Mouse (Mus musculus): ENCODE results near the gene Mapre3. TPM values are rescaled to one million over a fixed set of nuclear protein-coding genes. Genes with fewer than 3 reads are reported as not detected.
A peak's percentile ranks its signal among the peaks of the same experiment; 100 is the strongest.
"Not testable (repeated sequence)": the region's sequence is repeated elsewhere in the genome, so short reads cannot be mapped to it uniquely, and the experiment has no call there.

Gene Mapre3
- total and polyA plus RNA-seq, 3 experiments: 0.27 TPM; not detected in 2

GRCm38 (mm10) chr5:30869405-30870130 lies 55.1 kb downstream of the Mapre3 start:
- Histone ChIP-seq H3K4me3 (ENCODE audit: low read depth, low read length) (peak overlapping the region; percentile 88), H3K27me3 (ENCODE audit: insufficient read depth, low read length) (peaks cover 10% of the 10 kb centered on the region), H3K9me3 (replicated peaks) (no peaks in the 10 kb centered on the region), H3K4me1 (ENCODE audit: insufficient read depth, low read depth, low read length) (peaks cover 34% of the 10 kb centered on the region), H3K36me3 (replicated peaks) (peaks cover 40% of the 10 kb centered on the region)
- ATAC-seq (ENCODE audit: extremely low read depth, insufficient number of reproducible peaks, low FRiP score, poor library complexity, severe bottlenecking): peak; percentile 63
- peak; percentile 94 for DNase-seq (ENCODE audit: low spot score)
- no peak for TF ChIP-seq CTCF (IDR thresholded peaks at IDR 0.05; ENCODE audit: low read depth, low read length)
- TF ChIP-seq GATA1 (IDR thresholded peaks at IDR 0.05; ENCODE audit: borderline replicate concordance, low read length): no peak
- TF ChIP-seq POLR2AphosphoS5 (IDR thresholded peaks at IDR 0.05; ENCODE audit: insufficient replicate concordance, low read depth, low read length): no peak
- no peak for TF ChIP-seq GATA2 (IDR thresholded peaks at IDR 0.05; ENCODE audit: borderline replicate concordance, low read depth, low read length)
- TF ChIP-seq TAL1 (conservative IDR thresholded peaks at IDR 0.05; ENCODE audit: low read depth, low read length): no peak

- H3K36me3 ChIP-seq (replicated peaks): peaks cover 45% of the 10 kb centered on the region
- ATAC-seq (ENCODE audit: extremely low read depth, insufficient number of reproducible peaks, low FRiP score, poor library complexity, severe bottlenecking) (no peak), DNase-seq (ENCODE audit: low spot score) (no peak)
- H3K4me1 ChIP-seq (ENCODE audit: insufficient read depth, low read depth, low read length): peaks cover 34% of the 10 kb centered on the region
- H3K9me3 ChIP-seq (replicated peaks): no peaks in the 10 kb centered on the region
- H3K4me3 ChIP-seq (ENCODE audit: low read depth, low read length): peak overlapping the region; percentile 88
- peaks cover 5% of the 10 kb centered on the region for H3K27me3 ChIP-seq (ENCODE audit: insufficient read depth, low read length)
- no peak for TF ChIP-seq CTCF (IDR thresholded peaks at IDR 0.05; ENCODE audit: low read depth, low read length)
Observed at GRCm38 (mm10) chr5:30870131-30870406, 55.6 kb downstream of the Mapre3 start.

GRCm38 (mm10) chr5:30872574-30872973 lies 58.1 kb downstream of the Mapre3 start:
- no peak overlapping the region for H3K4me3 ChIP-seq (ENCODE audit: low read depth, low read length)
- H3K36me3 ChIP-seq (replicated peaks): peaks cover 70% of the 10 kb centered on the region
- peaks cover 28% of the 10 kb centered on the region for H3K4me1 ChIP-seq (ENCODE audit: insufficient read depth, low read depth, low read length)
- no peak for DNase-seq (ENCODE audit: low spot score)
- no peak for ATAC-seq (ENCODE audit: extremely low read depth, insufficient number of reproducible peaks, low FRiP score, poor library complexity, severe bottlenecking)
- H3K9me3 ChIP-seq (replicated peaks): no peaks in the 10 kb centered on the region
- TF ChIP-seq CTCF (IDR thresholded peaks at IDR 0.05; ENCODE audit: low read depth, low read length): no peak
- no peak for TF ChIP-seq GATA2 (IDR thresholded peaks at IDR 0.05; ENCODE audit: borderline replicate concordance, low read depth, low read length)
- no peak for TF ChIP-seq GATA1 (IDR thresholded peaks at IDR 0.05; ENCODE audit: borderline replicate concordance, low read length)
- no peak for TF ChIP-seq POLR2AphosphoS5 (IDR thresholded peaks at IDR 0.05; ENCODE audit: insufficient replicate concordance, low read depth, low read length)
- H3K27me3 ChIP-seq (ENCODE audit: insufficient read depth, low read length): no peaks in the 10 kb centered on the region

GRCm38 (mm10) chr5:30874365-30874764 lies 59.9 kb downstream of the Mapre3 start:
- Histone ChIP-seq H3K4me3 (ENCODE audit: low read depth, low read length) (no peak overlapping the region), H3K9me3 (replicated peaks) (no peaks in the 10 kb centered on the region), H3K4me1 (ENCODE audit: insufficient read depth, low read depth, low read length) (peaks cover 21% of the 10 kb centered on the region), H3K36me3 (replicated peaks) (peaks cover 83% of the 10 kb centered on the region), H3K27me3 (ENCODE audit: insufficient read depth, low read length) (no peaks in the 10 kb centered on the region)
- ATAC-seq (ENCODE audit: extremely low read depth, insufficient number of reproducible peaks, low FRiP score, poor library complexity, severe bottlenecking) (no peak), DNase-seq (ENCODE audit: low spot score) (no peak)
- TF ChIP-seq GATA1 (IDR thresholded peaks at IDR 0.05; ENCODE audit: borderline replicate concordance, low read length) (no peak), CTCF (IDR thresholded peaks at IDR 0.05; ENCODE audit: low read depth, low read length) (no peak), TAL1 (conservative IDR thresholded peaks at IDR 0.05; ENCODE audit: low read depth, low read length) (no peak), POLR2AphosphoS5 (IDR thresholded peaks at IDR 0.05; ENCODE audit: insufficient replicate concordance, low read depth, low read length) (no peak), GATA2 (IDR thresholded peaks at IDR 0.05; ENCODE audit: borderline replicate concordance, low read depth, low read length) (no peak)

- Histone ChIP-seq H3K9me3 (replicated peaks) (no peaks in the 10 kb centered on the region), H3K4me1 (ENCODE audit: insufficient read depth, low read depth, low read length) (no peaks in the 10 kb centered on the region; the same call in 1 of the 2 replicates), H3K4me3 (ENCODE audit: low read depth, low read length) (no peak overlapping the region), H3K27me3 (ENCODE audit: insufficient read depth, low read length) (no peaks in the 10 kb centered on the region), H3K36me3 (replicated peaks) (peaks cover 53% of the 10 kb centered on the region)
- ATAC-seq (ENCODE audit: extremely low read depth, insufficient number of reproducible peaks, low FRiP score, poor library complexity, severe bottlenecking) (no peak), DNase-seq (ENCODE audit: low spot score) (no peak)
- TF ChIP-seq TAL1 (conservative IDR thresholded peaks at IDR 0.05; ENCODE audit: low read depth, low read length) (no peak), GATA1 (IDR thresholded peaks at IDR 0.05; ENCODE audit: borderline replicate concordance, low read length) (no peak), POLR2AphosphoS5 (IDR thresholded peaks at IDR 0.05; ENCODE audit: insufficient replicate concordance, low read depth, low read length) (no peak)
Observed at GRCm38 (mm10) chr5:30878616-30879015, 64.2 kb downstream of the Mapre3 start.

GRCm38 (mm10) chr5:30879347-30879943 lies 65.0 kb downstream of the Mapre3 start:
- H3K27me3 ChIP-seq (ENCODE audit: insufficient read depth, low read length): no peaks in the 10 kb centered on the region
- H3K36me3 ChIP-seq (replicated peaks): peaks cover 44% of the 10 kb centered on the region
- H3K4me1 ChIP-seq (ENCODE audit: insufficient read depth, low read depth, low read length): no peaks in the 10 kb centered on the region
- no peaks in the 10 kb centered on the region for H3K9me3 ChIP-seq (replicated peaks)
- TF ChIP-seq POLR2AphosphoS5 (IDR thresholded peaks at IDR 0.05; ENCODE audit: insufficient replicate concordance, low read depth, low read length): no peak
- H3K4me3 ChIP-seq (ENCODE audit: low read depth, low read length): no peak overlapping the region
- ATAC-seq (ENCODE audit: extremely low read depth, insufficient number of reproducible peaks, low FRiP score, poor library complexity, severe bottlenecking): no peak
- no peak for DNase-seq (ENCODE audit: low spot score)

- not testable (repeated sequence) for H3K9me3 ChIP-seq (replicated peaks); H3K4me3 ChIP-seq (ENCODE audit: low read depth, low read length); DNase-seq (ENCODE audit: low spot score); H3K27me3 ChIP-seq (ENCODE audit: insufficient read depth, low read length); H3K4me1 ChIP-seq (ENCODE audit: insufficient read depth, low read depth, low read length); ATAC-seq (ENCODE audit: extremely low read depth, insufficient number of reproducible peaks, low FRiP score, poor library complexity, severe bottlenecking)
- H3K36me3 ChIP-seq (replicated peaks): peaks cover 20% of the 10 kb centered on the region
Observed at GRCm38 (mm10) chr5:30881839-30882238, 67.4 kb downstream of the Mapre3 start.

All from G1E (cell line).